Mouse (Mus musculus) kidney, embryonic 16.5 days (tissue): ENCODE data around the gene Adcy4. TPM values are rescaled to one million over a fixed set of nuclear protein-coding genes. Genes with fewer than 3 reads are reported as not detected.
A peak's percentile ranks its signal among the peaks of the same experiment; 100 is the strongest.

Experiments used
- ATAC-seq: fragments of 200-750 bp; cut with Nextera tagmentation; 2 replicates; pipeline ENCODE4 v1.8.0; 2017; ENCODE audit warnings: moderate TSS enrichment; ENCODE audit not compliant: low FRiP score, low TSS enrichment
- H3K27ac ChIP-seq: fragments of 300-500 bp; sonication (generic); 2 replicates; pipeline ENCODE4 v1.5.1; 2014; ENCODE audit warnings: low read length
- H3K27me3 ChIP-seq: fragments of 300-500 bp; sonication (generic); 2 replicates; pipeline ENCODE4 v1.6.1; 2014; ENCODE audit warnings: low read length, control low read depth, mixed read lengths; ENCODE audit not compliant: insufficient read depth
- H3K36me3 ChIP-seq: fragments of 300-500 bp; sonication (generic); 2 replicates; pipeline ENCODE4 v1.6.1; 2014; ENCODE audit warnings: low read length, control low read depth, mixed read lengths; ENCODE audit not compliant: insufficient read depth
- H3K4me1 ChIP-seq: fragments of 300-500 bp; sonication (generic); 2 replicates; pipeline ENCODE4 v1.6.1; 2014; ENCODE audit warnings: low read length, control low read depth, mixed read lengths; ENCODE audit not compliant: insufficient read depth
- H3K4me2 ChIP-seq: fragments of 300-500 bp; sonication (generic); replicated peaks from 2 replicates; pipeline ENCODE4 v1.6.1; 2014; ENCODE audit warnings: low read depth, low read length
- H3K4me3 ChIP-seq: fragments of 300-500 bp; sonication (generic); 2 replicates; pipeline ENCODE4 v1.5.1; 2014; ENCODE audit warnings: mild to moderate bottlenecking, low read length
- H3K9ac ChIP-seq: fragments of 300-500 bp; sonication (generic); replicated peaks from 2 replicates; pipeline ENCODE4 v1.6.1; 2014; ENCODE audit warnings: low read length
- H3K9me3 ChIP-seq: fragments of 300-500 bp; sonication (generic); 2 replicates; pipeline ENCODE4 v1.6.1; 2016; ENCODE audit warnings: low read length, control low read depth
- WGBS: fragments of 180-500 bp; shearing (Covaris S2); extraction: QIAGEN DNeasy Blood & Tissue Kit; methylation state at CpG from one replicate; pipeline ENCODE4 v1.1.7; 2014; 5-methylcytosine and 5-hydroxymethylcytosine counted together
- polyA plus RNA-seq: library from polyadenylated mRNA; unstranded; fragments of >200 nt; fragmentation: Nextera tagmentation; extraction: Ambion mirVana; gene quantifications from 2 replicates; pipeline ENCODE4 v1.2.1, GENCODE M21; 2015

Gene Adcy4
- polyA plus RNA-seq = 16.7 and 19.7 TPM in 2 replicates

DNA sequence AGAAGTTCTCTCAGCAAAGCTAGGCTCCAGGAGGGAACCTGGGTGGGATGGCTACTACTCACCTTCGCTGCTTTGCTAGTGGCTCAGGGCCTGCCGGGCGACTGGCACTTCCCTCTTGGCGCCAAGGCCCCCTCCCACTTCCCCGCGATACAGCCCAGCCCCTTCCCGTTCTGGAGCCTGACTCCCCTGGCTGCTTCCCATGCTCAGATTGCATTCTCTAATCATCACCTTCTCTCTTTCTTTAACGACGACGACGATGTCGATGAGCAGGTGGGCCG lies at the start of gene Adcy4:
Gene Adcy4, minus strand, starts transcription at position 138 of the 278 bp plus-strand sequence.
- Histone ChIP-seq H3K4me2 (peak within 1 kb of the TSS; percentile 63), H3K27me3 (peaks cover 12% of the 10 kb centered on the region), H3K9ac (peak within 1 kb of the TSS; percentile 62), H3K36me3 (no peaks in the 10 kb centered on the region), H3K9me3 (no peaks in the 10 kb centered on the region), H3K27ac (peak within 1 kb of the TSS; percentile 80), H3K4me1 (peaks cover 26% of the 10 kb centered on the region), H3K4me3 (peak within 1 kb of the TSS; percentile 51)
- peak; percentile 14; the same call in 1 of the 2 replicates for ATAC-seq
- 6% methylated on average over 13 of the region's 13 CpGs for WGBS

DNA sequence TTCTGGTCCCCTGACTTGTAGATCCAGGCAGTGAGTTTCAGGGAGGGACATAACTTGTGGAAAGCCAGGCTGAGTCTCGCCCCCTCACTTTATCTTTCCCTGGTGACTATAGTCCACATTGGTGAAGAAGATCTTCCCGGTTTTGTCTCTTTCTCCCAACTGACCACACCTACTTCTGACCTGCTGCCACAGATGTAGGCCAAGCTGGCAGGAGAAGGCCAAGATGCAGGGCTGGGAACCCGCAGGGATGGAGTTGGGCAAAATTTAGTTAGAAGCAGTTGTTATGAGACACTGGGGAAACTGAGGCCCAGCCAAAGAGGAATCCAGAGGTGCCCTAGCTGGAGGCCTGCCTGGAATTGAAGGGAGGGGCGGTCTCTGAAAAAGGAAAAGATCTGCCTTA lies 49.2 kb upstream of the Adcy4 start:
- Histone ChIP-seq H3K4me3 (no peak overlapping the region), H3K4me2 (no peak overlapping the region), H3K27me3 (no peaks in the 10 kb centered on the region), H3K4me1 (peaks cover 13% of the 10 kb centered on the region), H3K36me3 (0 out of 2 replicates have a peak, but pooled peaks cover 13% of the 10 kb centered on the region), H3K9me3 (no peaks in the 10 kb centered on the region), H3K9ac (no peak overlapping the region), H3K27ac (no peak overlapping the region)
- ATAC-seq = no peak
- 82% methylated on average over 4 of the region's 4 CpGs for WGBS

DNA sequence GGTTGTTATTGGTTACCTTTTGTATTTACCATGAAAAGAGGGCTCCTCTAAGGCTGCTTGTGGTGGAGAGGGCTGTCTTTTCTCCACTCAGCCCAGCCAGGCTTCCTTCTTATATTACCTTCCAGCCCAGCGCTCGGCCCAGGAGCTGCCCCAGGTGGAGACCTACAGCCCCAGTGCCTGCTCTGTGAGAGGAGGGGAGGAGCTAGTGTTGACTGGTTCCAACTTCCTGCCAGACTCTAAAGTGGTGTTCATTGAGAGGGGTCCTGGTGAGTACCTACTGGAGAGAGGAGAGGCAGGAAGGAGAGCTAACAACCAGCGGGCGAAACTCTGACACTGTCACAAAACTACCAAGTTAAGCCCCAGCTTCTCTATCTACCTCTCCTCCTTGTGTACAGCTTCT lies 46.4 kb upstream of the Adcy4 start:
- H3K9me3 ChIP-seq = no peaks in the 10 kb centered on the region
- no peak overlapping the region for H3K4me3 ChIP-seq
- ATAC-seq = no peak
- H3K36me3 ChIP-seq = 0 out of 2 replicates have a peak, but pooled peaks cover 13% of the 10 kb centered on the region
- no peaks in the 10 kb centered on the region for H3K27me3 ChIP-seq
- H3K4me1 ChIP-seq = peaks cover 32% of the 10 kb centered on the region
- 71% methylated on average over 4 of the region's 4 CpGs for WGBS
- H3K9ac ChIP-seq = no peak overlapping the region
- H3K27ac ChIP-seq = no peak overlapping the region
- H3K4me2 ChIP-seq = no peak overlapping the region

DNA sequence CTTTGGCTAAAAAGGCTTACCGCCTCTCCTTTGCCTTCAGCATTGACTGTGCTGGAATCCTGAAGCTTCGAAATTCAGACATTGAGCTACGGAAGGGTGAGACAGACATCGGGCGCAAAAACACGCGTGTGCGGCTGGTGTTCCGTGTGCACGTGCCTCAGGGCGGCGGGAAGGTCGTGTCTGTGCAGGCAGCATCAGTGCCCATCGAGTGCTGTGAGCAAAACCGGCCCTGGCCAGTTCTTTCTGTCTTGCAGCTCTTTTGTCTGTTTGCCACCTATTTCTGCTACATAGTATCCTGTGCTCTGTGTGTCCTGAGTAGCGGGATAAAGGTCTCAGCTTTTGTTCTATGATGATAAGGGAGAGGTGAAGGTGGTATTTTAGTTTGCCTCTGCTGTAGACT lies 46.0 kb upstream of the Adcy4 start:
- 0 out of 2 replicates have a peak, but pooled peaks cover 13% of the 10 kb centered on the region for H3K36me3 ChIP-seq
- H3K27me3 ChIP-seq = no peaks in the 10 kb centered on the region
- H3K4me1 ChIP-seq = peaks cover 35% of the 10 kb centered on the region
- WGBS = 92% methylated on average over 16 of the region's 16 CpGs
- H3K9ac ChIP-seq = no peak overlapping the region
- no peak overlapping the region for H3K4me3 ChIP-seq
- H3K4me2 ChIP-seq = no peak overlapping the region
- H3K27ac ChIP-seq = no peak overlapping the region
- ATAC-seq = no peak
- no peaks in the 10 kb centered on the region for H3K9me3 ChIP-seq

DNA sequence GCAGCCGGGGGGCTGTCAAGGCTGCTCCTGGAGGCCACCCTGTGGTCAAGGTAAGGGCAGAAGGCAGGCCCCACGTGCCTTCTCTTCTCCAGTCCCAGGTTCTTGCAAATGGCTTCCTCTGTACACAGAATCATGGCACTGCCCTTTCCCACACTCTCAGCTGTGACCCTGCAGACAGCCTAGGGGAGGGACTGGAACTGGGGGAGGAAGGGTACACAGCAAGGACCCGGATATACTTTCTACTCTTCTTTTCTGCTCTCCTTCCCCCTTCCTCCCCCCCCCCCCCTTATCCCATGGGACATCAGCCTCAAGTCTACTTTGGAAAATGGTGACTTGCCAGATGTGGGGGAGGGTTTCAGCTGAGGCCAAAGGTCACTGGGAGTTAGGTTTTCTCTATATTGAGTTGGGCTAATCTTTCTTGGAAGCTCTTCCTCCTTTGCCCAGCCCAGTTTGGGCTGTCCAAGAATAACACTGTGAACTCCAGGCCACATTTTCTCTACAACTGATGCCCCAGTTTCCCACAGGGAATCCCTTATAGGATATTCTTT lies 44.9 kb upstream of the Adcy4 start:
- H3K9me3 ChIP-seq = no peaks in the 10 kb centered on the region
- H3K36me3 ChIP-seq = 0 out of 2 replicates have a peak, but pooled peaks cover 13% of the 10 kb centered on the region
- H3K4me3 ChIP-seq = no peak overlapping the region
- H3K4me1 ChIP-seq = peaks cover 35% of the 10 kb centered on the region
- no peak for ATAC-seq
- H3K27me3 ChIP-seq = no peaks in the 10 kb centered on the region
- peak overlapping the region; percentile 75 for H3K27ac ChIP-seq
- H3K4me2 ChIP-seq = 0 out of 2 replicates have a peak overlapping the region, but pooled peaks have one; percentile 14
- WGBS = 22% methylated on average over 3 of the region's 3 CpGs
- 0 out of 2 replicates have a peak overlapping the region, but pooled peaks have one; percentile 12 for H3K9ac ChIP-seq

DNA sequence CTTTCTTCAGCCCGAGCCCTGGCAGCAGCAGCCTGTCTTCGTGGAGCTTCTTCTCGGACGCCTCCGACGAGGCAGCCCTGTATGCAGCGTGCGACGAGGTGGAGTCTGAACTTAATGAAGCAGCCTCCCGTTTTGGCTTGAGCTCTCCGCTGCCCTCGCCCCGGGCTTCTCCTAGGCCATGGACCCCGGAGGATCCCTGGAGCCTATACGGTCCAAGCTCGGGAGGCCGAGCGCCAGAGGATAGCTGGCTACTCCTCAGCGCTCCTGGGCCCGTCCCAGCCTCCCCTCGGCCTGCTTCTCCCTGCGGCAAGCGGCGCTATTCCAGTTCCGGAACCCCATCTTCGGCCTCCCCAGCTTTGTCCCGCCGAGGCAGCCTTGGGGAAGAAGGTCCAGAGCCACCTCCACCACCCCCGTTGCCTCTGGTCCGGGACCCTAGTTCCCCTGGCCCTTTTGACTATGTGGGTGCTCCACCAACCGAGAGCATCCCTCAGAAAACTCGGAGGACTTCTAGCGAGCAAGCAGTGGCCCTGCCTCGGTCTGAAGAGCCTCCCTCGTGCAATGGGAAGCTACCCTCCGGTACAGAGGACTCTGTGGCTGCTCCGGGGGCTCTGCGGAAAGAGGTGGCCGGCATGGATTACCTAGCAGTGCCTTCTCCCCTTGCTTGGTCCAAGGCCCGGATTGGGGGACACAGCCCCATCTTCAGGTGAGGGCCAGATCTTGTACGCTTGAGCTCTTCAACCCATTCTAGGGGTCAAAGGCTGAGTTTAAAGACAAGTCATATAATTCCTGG lies 42.9 kb upstream of the Adcy4 start:
- WGBS = 12% methylated on average over 41 of the region's 41 CpGs
- H3K4me3 ChIP-seq = peak overlapping the region; percentile 53
- peak overlapping the region; percentile 83 for H3K4me2 ChIP-seq
- no peaks in the 10 kb centered on the region for H3K27me3 ChIP-seq
- peak overlapping the region; percentile 3; the same call in 1 of the 2 replicates for H3K27ac ChIP-seq
- no peaks in the 10 kb centered on the region for H3K9me3 ChIP-seq
- peak overlapping the region; percentile 75 for H3K9ac ChIP-seq
- 0 out of 2 replicates have a peak, but pooled peaks cover 6% of the 10 kb centered on the region for H3K36me3 ChIP-seq
- peaks cover 42% of the 10 kb centered on the region for H3K4me1 ChIP-seq
- no peak for ATAC-seq

DNA sequence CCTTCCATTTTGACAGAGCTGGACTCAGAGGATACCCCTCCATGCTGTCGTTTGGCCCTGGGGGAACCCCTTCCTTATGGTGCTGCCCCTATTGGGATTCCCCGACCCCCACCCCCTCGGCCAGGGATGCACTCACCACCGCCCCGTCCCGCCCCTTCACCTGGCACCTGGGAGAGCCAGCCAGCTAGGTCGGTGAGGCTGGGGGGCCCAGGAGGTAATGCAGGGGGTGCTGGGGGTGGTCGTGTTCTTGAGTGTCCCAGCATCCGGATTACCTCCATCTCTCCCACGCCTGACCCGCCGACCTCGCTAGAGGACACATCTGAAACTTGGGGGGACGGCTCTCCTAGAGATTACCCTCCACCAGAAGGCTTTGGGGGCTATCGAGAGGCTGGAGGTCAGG lies 42.2 kb upstream of the Adcy4 start:
- Histone ChIP-seq H3K27me3 (no peaks in the 10 kb centered on the region), H3K9me3 (no peaks in the 10 kb centered on the region), H3K36me3 (0 out of 2 replicates have a peak, but pooled peaks cover 6% of the 10 kb centered on the region), H3K4me1 (peaks cover 42% of the 10 kb centered on the region), H3K4me2 (peak overlapping the region; percentile 83), H3K27ac (peak overlapping the region; percentile 51), H3K9ac (peak overlapping the region; percentile 75), H3K4me3 (peak overlapping the region; percentile 53)
- no peak for ATAC-seq
- 4% methylated on average over 15 of the region's 15 CpGs for WGBS

DNA sequence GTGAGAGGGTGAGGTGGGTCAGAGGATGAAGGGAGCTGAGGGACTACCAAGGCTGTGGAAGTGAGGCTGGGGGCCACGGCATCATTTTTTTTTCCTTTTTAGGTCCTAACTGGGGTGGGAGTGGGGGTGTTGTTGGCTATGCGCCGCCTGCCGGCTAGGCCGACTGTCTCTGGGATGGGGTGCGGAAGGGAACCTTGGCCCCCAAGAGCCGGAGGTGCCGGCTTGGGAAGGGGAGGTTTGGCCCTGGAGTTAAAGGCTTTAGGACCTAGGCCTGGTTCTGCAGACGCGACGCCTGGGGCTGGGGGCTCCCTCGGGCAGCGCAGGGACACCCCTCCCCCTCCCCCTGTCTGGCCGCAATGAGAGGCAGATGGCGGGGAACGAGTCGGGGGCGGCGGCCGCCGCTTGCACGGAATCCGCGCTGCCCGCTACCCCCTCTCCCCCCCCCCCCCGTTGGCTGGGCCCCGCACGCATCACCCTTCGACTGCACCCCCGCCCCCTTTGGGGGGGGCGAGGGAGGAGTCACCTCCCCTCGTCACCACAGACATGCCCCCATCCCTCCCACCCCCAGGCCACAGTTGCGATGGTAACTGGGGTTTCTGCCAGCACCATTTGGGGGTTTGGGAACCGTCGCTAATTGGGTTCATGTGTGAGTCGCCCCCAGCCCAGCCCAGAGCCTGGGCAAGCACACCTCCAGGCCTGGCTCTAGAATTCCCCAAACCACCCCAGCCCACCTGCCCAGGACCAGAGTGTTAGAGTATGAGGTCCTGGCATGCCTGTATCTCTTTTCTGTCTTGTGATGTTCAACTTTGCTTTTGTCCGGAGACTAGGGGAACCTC lies 41.5 kb upstream of the Adcy4 start:
- no peak for ATAC-seq
- H3K4me3 ChIP-seq = peak overlapping the region; percentile 53
- H3K9me3 ChIP-seq = no peaks in the 10 kb centered on the region
- under 1% methylated on average over 19 of the region's 37 CpGs for WGBS
- peaks cover 42% of the 10 kb centered on the region for H3K4me1 ChIP-seq
- no peaks in the 10 kb centered on the region for H3K27me3 ChIP-seq
- peak overlapping the region; percentile 98 for H3K27ac ChIP-seq
- H3K36me3 ChIP-seq = 0 out of 2 replicates have a peak, but pooled peaks cover 6% of the 10 kb centered on the region
- peak overlapping the region; percentile 83 for H3K4me2 ChIP-seq
- peak overlapping the region; percentile 75 for H3K9ac ChIP-seq

DNA sequence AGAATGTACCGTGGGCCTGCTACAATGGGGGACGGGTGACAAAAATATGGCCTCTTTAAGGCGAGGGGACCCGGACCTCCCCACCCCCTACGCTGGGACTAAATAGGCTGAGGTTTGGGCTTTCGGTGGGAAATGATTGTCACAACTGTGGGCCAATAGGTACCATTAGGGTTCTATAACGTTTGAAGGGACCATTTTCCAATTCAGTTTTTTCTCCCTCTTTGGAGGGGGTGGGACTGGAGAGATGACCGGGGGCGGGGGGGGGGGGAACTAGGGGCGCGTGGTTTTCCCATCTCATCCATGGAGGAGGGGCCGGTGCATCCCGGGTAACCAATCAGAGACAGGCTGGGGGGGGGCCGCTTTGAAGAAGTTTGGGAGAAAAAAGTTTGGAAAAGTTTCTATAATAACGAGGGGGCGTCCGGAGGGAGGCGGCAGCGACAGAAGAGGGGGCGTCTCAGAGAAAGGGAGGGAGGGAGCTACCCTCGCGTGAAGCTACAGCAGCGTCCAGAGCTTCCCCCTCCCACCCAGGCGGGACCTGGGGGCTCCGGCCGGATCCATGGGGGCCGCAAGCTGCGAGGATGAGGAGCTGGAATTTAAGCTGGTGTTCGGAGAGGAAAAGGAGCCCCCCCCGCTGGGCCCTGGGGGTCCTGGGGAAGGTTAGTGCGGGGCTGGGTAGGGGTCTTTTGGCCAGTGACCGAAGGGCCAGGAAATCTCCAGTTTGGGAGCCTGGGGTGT lies 40.8 kb upstream of the Adcy4 start:
- H3K9me3 ChIP-seq = no peaks in the 10 kb centered on the region
- peak overlapping the region; percentile 83 for H3K4me2 ChIP-seq
- H3K9ac ChIP-seq = peak overlapping the region; percentile 75
- no peaks in the 10 kb centered on the region for H3K27me3 ChIP-seq
- 1% methylated on average over 32 of the region's 32 CpGs for WGBS
- peak overlapping the region; percentile 53 for H3K4me3 ChIP-seq
- H3K4me1 ChIP-seq = peaks cover 42% of the 10 kb centered on the region
- H3K27ac ChIP-seq = peak overlapping the region; percentile 98
- no peaks in the 10 kb centered on the region for H3K36me3 ChIP-seq
- peak; percentile 7; the same call in 1 of the 2 replicates for ATAC-seq
